Mouse (Mus musculus) intestine, postnatal 0 days (tissue): ENCODE results near the gene Tent5b. TPM values are rescaled to one million over a fixed set of nuclear protein-coding genes. Genes with fewer than 3 reads are reported as not detected.

Experiments used
- ATAC-seq: fragments of 200-750 bp; cut with Nextera tagmentation; 2 replicates; pipeline ENCODE4 v1.8.0; 2017; ENCODE audit warnings: mild to moderate bottlenecking, moderate TSS enrichment, moderate library complexity
- H3K27ac ChIP-seq: fragments of 300-500 bp; sonication (generic); 2 replicates; pipeline ENCODE4 v1.5.1; 2014; ENCODE audit warnings: mild to moderate bottlenecking, low read depth, low read length, moderate library complexity
- H3K27me3 ChIP-seq: fragments of 300-500 bp; sonication (generic); replicated peaks from 2 replicates; pipeline ENCODE4 v1.6.1; 2014; ENCODE audit warnings: low read length, mixed read lengths; ENCODE audit not compliant: control insufficient read depth, insufficient read depth
- H3K36me3 ChIP-seq: fragments of 300-500 bp; sonication (generic); 2 replicates; pipeline ENCODE4 v1.6.1; 2014; ENCODE audit warnings: mild to moderate bottlenecking, moderate library complexity; ENCODE audit not compliant: control insufficient read depth, insufficient read depth
- H3K4me1 ChIP-seq: fragments of 300-500 bp; sonication (generic); replicated peaks from 2 replicates; pipeline ENCODE4 v1.6.1; 2014; ENCODE audit warnings: antibody characterized with exemption, low read length, mixed read lengths; ENCODE audit not compliant: control insufficient read depth, insufficient read depth
- H3K4me2 ChIP-seq: fragments of 300-500 bp; sonication (generic); replicated peaks from 2 replicates; pipeline ENCODE4 v1.6.1; 2014; ENCODE audit warnings: low read depth, mild to moderate bottlenecking, moderate library complexity
- H3K4me3 ChIP-seq: fragments of 300-500 bp; sonication (generic); 2 replicates; pipeline ENCODE4 v1.5.1; 2014; ENCODE audit warnings: low read depth, low read length
- H3K9ac ChIP-seq: fragments of 300-500 bp; sonication (generic); 2 replicates; pipeline ENCODE4 v1.6.1; 2014; ENCODE audit warnings: mild to moderate bottlenecking, low read depth, low read length
- H3K9me3 ChIP-seq: fragments of 300-500 bp; sonication (generic); 2 replicates; pipeline ENCODE4 v1.6.1; 2016; ENCODE audit warnings: mixed run types; ENCODE audit not compliant: control insufficient read depth
- CTCF ChIP-seq: sonication (generic); IDR thresholded peaks from 2 replicates; pipeline ENCODE4 v1.5.1; 2016; ENCODE audit warnings: low read depth, mild to moderate bottlenecking, control low read depth, antibody characterized with exemption, moderate library complexity
- WGBS: fragments of 180-500 bp; shearing (Covaris S2); extraction: QIAGEN DNeasy Blood & Tissue Kit; methylation state at CpG from one replicate; pipeline ENCODE4 v1.1.7; 2014; 5-methylcytosine and 5-hydroxymethylcytosine counted together
- polyA plus RNA-seq: library from polyadenylated mRNA; unstranded; fragments of >200 nt; fragmentation: Nextera tagmentation; extraction: Ambion mirVana; gene quantifications from 2 replicates; pipeline ENCODE4 v1.2.1, GENCODE M21; 2015

Tent5b gene
- polyA plus RNA-seq, 1 experiment from 2014 or later, result 1.8 TPM

- Histone ChIP-seq H3K9ac (no peak overlapping the region), H3K36me3 (no peaks in the 10 kb centered on the region), H3K4me1 (peaks cover 7% of the 10 kb centered on the region; the same call in 1 of the 2 replicates), H3K27ac (no peak overlapping the region), H3K27me3 (no peaks in the 10 kb centered on the region), H3K4me2 (no peak overlapping the region), H3K9me3 (no peaks in the 10 kb centered on the region), H3K4me3 (no peak overlapping the region)
- peak; percentile 26; the same call in 1 of the 2 replicates for ATAC-seq
- TF ChIP-seq CTCF, result no peak
- WGBS, result 45% methylated on average over 8 of the region's 8 CpGs
These were observed 31.1 kb upstream of the Tent5b start for GRCm38 (mm10) chr4:133448708-133449388.

DNA sequence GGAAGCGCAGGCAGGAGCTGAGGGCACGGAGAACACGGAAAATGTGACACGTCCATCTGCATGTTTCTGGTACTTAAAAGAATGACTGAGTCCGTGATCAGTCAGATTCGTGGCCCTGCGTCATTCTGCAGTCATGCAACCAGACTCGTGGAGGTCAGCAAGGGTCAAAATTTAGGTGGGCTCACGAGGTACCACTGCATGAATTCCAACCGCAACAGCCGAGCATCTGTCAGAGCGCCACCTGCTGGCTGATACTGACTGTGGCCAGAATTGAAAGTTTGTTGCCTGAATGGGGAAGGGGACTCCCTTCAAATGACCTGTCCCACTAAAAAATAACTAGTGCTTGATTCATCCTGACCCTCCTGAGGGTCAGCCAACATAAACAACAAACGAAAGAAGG lies 30.2 kb upstream of the Tent5b start:
- 20% methylated on average over 13 of the region's 13 CpGs for WGBS
- Histone ChIP-seq H3K4me2 (0 out of 2 replicates have a peak overlapping the region, but pooled peaks have one; percentile 25), H3K36me3 (no peaks in the 10 kb centered on the region), H3K9me3 (no peaks in the 10 kb centered on the region), H3K4me1 (peaks cover 7% of the 10 kb centered on the region; the same call in 1 of the 2 replicates), H3K4me3 (no peak overlapping the region), H3K27ac (no peak overlapping the region), H3K27me3 (no peaks in the 10 kb centered on the region), H3K9ac (no peak overlapping the region)
- TF ChIP-seq CTCF, result peak; percentile 91
- no peak for ATAC-seq

DNA sequence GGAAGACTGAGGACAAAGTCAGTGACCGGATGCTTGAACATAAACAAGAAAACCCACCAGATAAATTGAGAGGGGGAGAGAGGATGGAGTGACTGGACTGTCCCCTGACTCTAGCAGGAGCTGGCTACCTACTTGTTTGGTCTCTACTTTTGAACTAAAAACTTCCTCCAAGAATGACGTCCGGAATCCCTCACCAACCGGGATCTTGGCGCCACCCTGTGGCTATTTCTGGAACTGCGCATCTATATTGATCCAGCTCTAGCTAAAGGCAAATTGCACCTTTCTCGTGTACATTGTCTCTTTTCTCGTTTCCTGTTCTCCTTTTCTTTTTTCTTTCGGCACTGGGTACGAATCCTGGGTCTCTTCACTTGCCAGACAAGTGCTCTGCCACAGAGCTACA lies 28.4 kb upstream of the Tent5b start:
- Histone ChIP-seq H3K4me2 (no peak overlapping the region), H3K36me3 (no peaks in the 10 kb centered on the region), H3K9me3 (no peaks in the 10 kb centered on the region), H3K9ac (no peak overlapping the region), H3K4me3 (no peak overlapping the region), H3K27ac (no peak overlapping the region), H3K4me1 (peaks cover 7% of the 10 kb centered on the region; the same call in 1 of the 2 replicates), H3K27me3 (no peaks in the 10 kb centered on the region)
- ATAC-seq, result no peak
- 5% methylated on average over 10 of the region's 10 CpGs for WGBS
- peak; percentile 97 for TF ChIP-seq CTCF

DNA sequence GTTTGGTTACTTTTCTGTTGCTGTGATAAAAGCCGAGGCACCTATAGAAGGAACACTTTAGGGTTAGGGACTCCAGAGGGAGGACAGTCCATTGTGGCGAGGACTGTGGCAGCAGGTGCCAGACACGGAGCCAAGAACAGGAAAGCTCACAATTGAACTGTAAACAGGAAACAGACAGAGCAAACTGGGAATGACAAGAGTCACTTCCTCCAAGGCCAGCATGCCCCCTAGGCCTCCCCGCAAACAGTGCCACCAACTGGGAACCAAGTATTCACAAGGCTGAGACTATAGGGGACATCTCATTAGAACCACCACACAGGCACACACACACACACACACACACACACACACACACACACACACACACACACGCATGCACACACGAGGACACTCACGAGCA lies 27.5 kb upstream of the Tent5b start:
- peak; percentile 6; the same call in 1 of the 2 replicates for TF ChIP-seq CTCF
- ATAC-seq, result no peak
- no peaks in the 10 kb centered on the region for H3K9me3 ChIP-seq
- H3K4me1 ChIP-seq, result peaks cover 7% of the 10 kb centered on the region; the same call in 1 of the 2 replicates
- H3K27ac ChIP-seq, result no peak overlapping the region
- no peaks in the 10 kb centered on the region for H3K27me3 ChIP-seq
- no peaks in the 10 kb centered on the region for H3K36me3 ChIP-seq
- H3K4me3 ChIP-seq, result no peak overlapping the region
- H3K4me2 ChIP-seq, result no peak overlapping the region
- 61% methylated on average over 7 of the region's 7 CpGs for WGBS
- H3K9ac ChIP-seq, result no peak overlapping the region

GRCm38 (mm10) chr4:133458044-133458443 lies 21.9 kb upstream of the Tent5b start:
- H3K9me3 ChIP-seq, result no peaks in the 10 kb centered on the region
- TF ChIP-seq CTCF, result 0 out of 2 replicates have a peak, but pooled peaks have one; percentile 20
- H3K4me1 ChIP-seq, result no peaks in the 10 kb centered on the region
- no peak overlapping the region for H3K4me3 ChIP-seq
- WGBS, result 68% methylated on average over 3 of the region's 3 CpGs
- no peak overlapping the region for H3K9ac ChIP-seq
- no peak overlapping the region for H3K4me2 ChIP-seq
- H3K36me3 ChIP-seq, result no peaks in the 10 kb centered on the region
- H3K27me3 ChIP-seq, result no peaks in the 10 kb centered on the region
- 0 out of 2 replicates have a peak, but pooled peaks have one; percentile 26 for ATAC-seq
- no peak overlapping the region for H3K27ac ChIP-seq

- WGBS, result 62% methylated on average over 1 of the region's 1 CpGs
- H3K36me3 ChIP-seq, result no peaks in the 10 kb centered on the region
- no peak overlapping the region for H3K27ac ChIP-seq
- TF ChIP-seq CTCF, result no peak
- H3K4me3 ChIP-seq, result no peak overlapping the region
- no peaks in the 10 kb centered on the region; the same call in 1 of the 2 replicates for H3K4me1 ChIP-seq
- no peak overlapping the region for H3K4me2 ChIP-seq
- no peaks in the 10 kb centered on the region for H3K9me3 ChIP-seq
- no peak for ATAC-seq
- no peak overlapping the region for H3K9ac ChIP-seq
- H3K27me3 ChIP-seq, result no peaks in the 10 kb centered on the region
These were observed 19.9 kb upstream of the Tent5b start for GRCm38 (mm10) chr4:133460006-133460405.
